Comparison of ENCODE assay signal across 25 mouse cellular contexts in genomic region chr14:31870436-31870835, GRCm38 (mm10). TPM values are rescaled to one million over a fixed set of nuclear protein-coding genes. Genes with fewer than 3 reads are reported as not detected.
DNase-seq lines count a peak whose midpoint lies in the region; ATAC-seq and TF ChIP-seq lines count a peak whose summit lies in the region.
"Had no signal": no experiment of that assay in that cellular context is flagged by ENCODE, and none has a peak within 500 bp of the region (broad histone marks: within the 10 kb centered on the region; RNA-seq: fewer than 3 reads in every experiment).

No protein-coding gene starts in this region.

- WGBS in intestine, embryonic 16.5 days: 55% methylated on average over 5 of the region's 5 CpGs
- 63% methylated on average over 5 of the region's 5 CpGs for whole genome bisulfite sequencing in intestine, embryonic 15.5 days
- 36% methylated on average over 5 of the region's 5 CpGs for WGBS in liver, adult 2 months
- 80% methylated on average over 5 of the region's 5 CpGs for WGBS in liver, embryonic 11.5 days
- 80% methylated on average over 5 of the region's 5 CpGs for WGBS in midbrain, embryonic 10.5 days

- no peak overlapping the region for H3K4me2 ChIP-seq in intestine, embryonic 16.5 days (ENCODE audit: low read depth, low read length)
- no peak overlapping the region for H3K4me2 ChIP-seq in intestine, embryonic 15.5 days (replicated peaks)
- no peak overlapping the region for H3K4me2 ChIP-seq in liver, embryonic 11.5 days
- H3K4me2 ChIP-seq: embryonic facial prominence, embryonic 12.5 days; forebrain, embryonic 13.5 days had no signal

- no peak overlapping the region for H3K4me3 ChIP-seq in gastrocnemius, adult 2 months
- H3K4me3 ChIP-seq in intestine, embryonic 16.5 days (ENCODE audit: low read length): no peak overlapping the region
- H3K4me3 ChIP-seq in intestine, embryonic 15.5 days (replicated peaks): no peak overlapping the region
- H3K4me3 ChIP-seq in liver, adult 2 months (ENCODE audit: insufficient read depth, low read depth, low read length): no peak overlapping the region
- H3K4me3 ChIP-seq in liver, embryonic 11.5 days (ENCODE audit: low read depth, low read length): no peak overlapping the region
- no peak overlapping the region for H3K4me3 ChIP-seq in midbrain, embryonic 10.5 days
- H3K4me3 ChIP-seq: embryonic facial prominence, embryonic 10.5 days; embryonic facial prominence, embryonic 12.5 days; forebrain, embryonic 13.5 days had no signal

- no peaks in the 10 kb centered on the region for H3K79me2 ChIP-seq in liver, adult 2 months (ENCODE audit: control insufficient read depth, insufficient read depth, low read length)

- 0 out of 2 replicates have a peak, but pooled peaks cover 4% of the 10 kb centered on the region for H3K9me3 ChIP-seq in intestine, embryonic 16.5 days (ENCODE audit: control insufficient read depth, low read length)
- H3K9me3 ChIP-seq in intestine, embryonic 15.5 days: peaks cover 4% of the 10 kb centered on the region; the same call in 1 of the 2 replicates
- peaks cover 13% of the 10 kb centered on the region for H3K9me3 ChIP-seq in liver, embryonic 11.5 days (ENCODE audit: control insufficient read depth, low read length)
- H3K9me3 ChIP-seq in midbrain, embryonic 10.5 days (replicated peaks): peaks cover 19% of the 10 kb centered on the region

- no peak for TF ChIP-seq POLR2A in liver, adult 2 months (IDR thresholded peaks at IDR 0.05; ENCODE audit: extremely low read depth, insufficient read depth, low read length)

- intact Hi-C loops in gastrocnemius, adult 2 months (cut with DNase I): loop anchor here (2.0 to 5.0 kb wide), 2 partner anchors 40 to 42 kb away; partner anchors contain the start of gene Ankrd28

- no peaks in the 10 kb centered on the region for H3K27me3 ChIP-seq in intestine, embryonic 16.5 days (replicated peaks; ENCODE audit: control insufficient read depth, insufficient read depth, low read length)
- no peaks in the 10 kb centered on the region for H3K27me3 ChIP-seq in intestine, embryonic 15.5 days (replicated peaks)
- no peaks in the 10 kb centered on the region for H3K27me3 ChIP-seq in liver, adult 2 months (ENCODE audit: control insufficient read depth, insufficient read depth, low read length)
- H3K27me3 ChIP-seq in liver, embryonic 11.5 days (replicated peaks; ENCODE audit: control insufficient read depth, insufficient read depth, low read length): no peaks in the 10 kb centered on the region; the same call in 1 of the 2 replicates
- H3K27me3 ChIP-seq in midbrain, embryonic 10.5 days (ENCODE audit: low read depth, poor library complexity, severe bottlenecking): no peaks in the 10 kb centered on the region
- H3K27me3 ChIP-seq: CH12.LX; embryonic facial prominence, embryonic 12.5 days; forebrain, embryonic 13.5 days; Patski had no signal

- no peak for TF ChIP-seq CTCF in gastrocnemius, adult 2 months (IDR thresholded peaks at IDR 0.05)
- TF ChIP-seq CTCF in liver, adult 2 months (IDR thresholded peaks at IDR 0.05; ENCODE audit: low read depth, low read length): no peak

- no peaks in the 10 kb centered on the region for H3K36me3 ChIP-seq in intestine, embryonic 16.5 days (ENCODE audit: control insufficient read depth, insufficient read depth, low read length)
- H3K36me3 ChIP-seq in intestine, embryonic 15.5 days: no peaks in the 10 kb centered on the region
- no peaks in the 10 kb centered on the region for H3K36me3 ChIP-seq in liver, adult 2 months (ENCODE audit: control insufficient read depth, insufficient read depth, low read length)
- no peaks in the 10 kb centered on the region for H3K36me3 ChIP-seq in liver, embryonic 11.5 days (ENCODE audit: control insufficient read depth, insufficient read depth, low read length)
- no peaks in the 10 kb centered on the region for H3K36me3 ChIP-seq in midbrain, embryonic 10.5 days
- H3K36me3 ChIP-seq: embryonic facial prominence, embryonic 10.5 days; embryonic facial prominence, embryonic 12.5 days; G1E had no signal

- no peak overlapping the region for H3K9ac ChIP-seq in intestine, embryonic 16.5 days (ENCODE audit: low read depth, low read length)
- H3K9ac ChIP-seq in intestine, embryonic 15.5 days: no peak overlapping the region
- no peak overlapping the region for H3K9ac ChIP-seq in liver, adult 2 months (ENCODE audit: low read depth, low read length)
- H3K9ac ChIP-seq in liver, embryonic 11.5 days (ENCODE audit: low read depth, low read length): no peak overlapping the region
- H3K9ac ChIP-seq: embryonic facial prominence, embryonic 12.5 days; forebrain, embryonic 13.5 days had no signal

- peak overlapping the region; percentile 91; the same call in 1 of the 2 replicates for H3K27ac ChIP-seq in gastrocnemius, adult 2 months
- no peak overlapping the region for H3K27ac ChIP-seq in intestine, embryonic 16.5 days (ENCODE audit: low read length)
- H3K27ac ChIP-seq in intestine, embryonic 15.5 days: no peak overlapping the region
- H3K27ac ChIP-seq in liver, adult 2 months (replicated peaks; ENCODE audit: insufficient read depth, low read depth, low read length): no peak overlapping the region
- no peak overlapping the region for H3K27ac ChIP-seq in liver, embryonic 11.5 days (ENCODE audit: low read depth, low read length)
- no peak overlapping the region for H3K27ac ChIP-seq in midbrain, embryonic 10.5 days (replicated peaks)
- H3K27ac ChIP-seq: embryonic facial prominence, embryonic 10.5 days; embryonic facial prominence, embryonic 12.5 days; forebrain, embryonic 13.5 days had no signal

- no peak for DNase-seq in gastrocnemius, adult 2 months
- DNase-seq in gastrocnemius, postnatal 25 days: no peak
- peak; percentile 96 for DNase-seq in liver, adult 2 months (ENCODE audit: extremely low read depth, low read depth, low spot score)
- no peak for DNase-seq in liver, embryonic 11.5 days (ENCODE audit: low spot score)
- peak; percentile 51 for DNase-seq in yolk sac, embryonic 10.5 days (ENCODE audit: low spot score)
- DNase-seq in midbrain, embryonic 10.5 days (ENCODE audit: low spot score): no peak
- DNase-seq: adrenal gland, adult 8-10 months; adrenal gland, postnatal 14 days; adrenal gland, postnatal 36 days; B cell, adult 2 months; cerebellum, adult 11-12 months; cerebellum, adult 2 months; cerebellum, adult 9-10 months; cerebellum, postnatal 10 days; cerebellum, postnatal 25 days had no signal

- H3K4me1 ChIP-seq in intestine, embryonic 16.5 days (ENCODE audit: control insufficient read depth, insufficient read depth, low read length): no peaks in the 10 kb centered on the region
- H3K4me1 ChIP-seq in intestine, embryonic 15.5 days (replicated peaks): no peaks in the 10 kb centered on the region
- peaks cover 13% of the 10 kb centered on the region; the same call in 1 of the 2 replicates for H3K4me1 ChIP-seq in liver, adult 2 months (ENCODE audit: control insufficient read depth, insufficient read depth, low read length)
- no peaks in the 10 kb centered on the region for H3K4me1 ChIP-seq in liver, embryonic 11.5 days (replicated peaks; ENCODE audit: control insufficient read depth, insufficient read depth, low read length)
- no peaks in the 10 kb centered on the region for H3K4me1 ChIP-seq in midbrain, embryonic 10.5 days
- H3K4me1 ChIP-seq: embryonic facial prominence, embryonic 10.5 days; embryonic facial prominence, embryonic 12.5 days; forebrain, embryonic 13.5 days had no signal

- peak; percentile 42; the same call in 1 of the 2 replicates for ATAC-seq in intestine, embryonic 16.5 days
- no peak for ATAC-seq in intestine, embryonic 15.5 days
- no peak for ATAC-seq in liver, embryonic 11.5 days (replicated peaks; ENCODE audit: low FRiP score)
- ATAC-seq: activated CD4-positive, CD25-positive, alpha-beta regulatory T cell, adult 4 months; CD4-positive, CD25-positive, alpha-beta regulatory T cell, adult 4 months; forebrain, embryonic 13.5 days; Patski had no signal

RNA-seq across cellular contexts. Expression of gene Ankrd28, which starts 40.0 kb away (rescaled TPM):
- 10 to 100 TPM; 41.3 to 51.4 TPM for total RNA-seq in gastrocnemius, adult 2 months (2021)
- total RNA-seq in gastrocnemius, postnatal 25 days (2021): 10 to 100 TPM; 34.6 to 41.3 TPM
- polyA plus RNA-seq in intestine, embryonic 16.5 days (2015; fragmentation: Nextera tagmentation; extraction: Ambion mirVana): 5.1 and 5.4 TPM in 2 replicates
- polyA plus RNA-seq in intestine, embryonic 15.5 days (2015; fragmentation: Nextera tagmentation; extraction: Ambion mirVana): 6.7 and 7.4 TPM in 2 replicates
- 23.1 and 27.7 TPM in 2 replicates for total RNA-seq in liver, adult 2 months (2014; rRNA removed)
- 3.4 and 4.0 TPM in 2 replicates for polyA plus RNA-seq in liver, adult 2 months (2012; rRNA removed)
- 8.5 and 8.7 TPM in 2 replicates for polyA plus RNA-seq in liver, embryonic 11.5 days (2014; fragmentation: Nextera tagmentation; extraction: Ambion mirVana)
- polyA plus RNA-seq in midbrain, embryonic 10.5 days (2016; fragmentation: Nextera tagmentation; extraction: Ambion mirVana): 8.1 and 8.4 TPM in 2 replicates

Comparison
In these comparisons a context has a peak if more than half of its experiments do, and no peak if none do; other contexts are left out.
1. DNase-seq: peak in liver, adult 2 months (single experiment) and yolk sac, embryonic 10.5 days (single experiment); none in gastrocnemius, adult 2 months (single experiment), gastrocnemius, postnatal 25 days (single experiment), liver, embryonic 11.5 days (single experiment) and midbrain, embryonic 10.5 days (single experiment).